Mouse (Mus musculus) erythroblast, embryonic 14.5 days (primary cell): ENCODE measurements around the gene Akap13.

Experiments
- GATA1 ChIP-seq: IDR thresholded peaks from 2 replicates; pipeline ENCODE4 v1.6.1; 2012; ENCODE audit warnings: low read length, inconsistent platforms, mixed read lengths
- TAL1 ChIP-seq: IDR thresholded peaks from 3 replicates; pipeline ENCODE4 v1.6.1; 2012; ENCODE audit warnings: low read length, inconsistent platforms, mixed read lengths

DNA sequence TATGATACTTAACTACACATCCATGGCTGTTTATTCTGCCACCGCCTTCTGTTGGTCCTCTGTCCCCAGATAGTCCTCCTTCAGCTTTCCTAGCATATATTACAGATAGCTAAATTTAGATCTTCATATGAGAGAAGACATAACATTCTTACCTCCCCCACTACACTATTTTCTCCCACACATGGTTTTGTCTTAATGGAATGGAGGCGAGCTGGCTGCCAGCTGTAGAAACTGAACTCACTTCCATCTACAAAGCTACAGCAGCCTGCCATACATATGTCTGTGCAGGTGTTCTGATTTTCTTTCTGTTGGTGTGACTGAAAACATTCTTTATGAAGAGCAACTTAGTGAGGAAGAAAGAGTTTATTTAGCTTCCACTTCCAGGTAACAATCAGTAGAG lies 277.8 kb downstream of the Akap13 start:
- TF ChIP-seq GATA1 = no peak
- no peak for TF ChIP-seq TAL1
